Mouse (Mus musculus) embryonic fibroblast, embryonic 13.5 days (primary cell): ENCODE data around the gene Vpreb3. TPM values are rescaled to one million over a fixed set of nuclear protein-coding genes. Genes with fewer than 3 reads are reported as not detected.

Experiments used
- H3K27ac ChIP-seq: 2 replicates; pipeline ENCODE4 v1.5.1; 2012; ENCODE audit warnings: low read length, control low read depth, inconsistent platforms; ENCODE audit not compliant: insufficient read depth
- H3K4me1 ChIP-seq: 2 replicates; pipeline ENCODE4 v1.6.1; 2011; ENCODE audit warnings: low read length; ENCODE audit not compliant: control insufficient read depth, insufficient read depth
- H3K4me3 ChIP-seq: 2 replicates; pipeline ENCODE4 v1.5.1; 2011; ENCODE audit warnings: mild to moderate bottlenecking, control low read depth, low read length; ENCODE audit not compliant: insufficient read depth
- CTCF ChIP-seq: IDR thresholded peaks from 2 replicates; pipeline ENCODE4 v1.5.1; 2011; ENCODE audit warnings: mild to moderate bottlenecking, control low read depth, low read length, moderate library complexity, borderline replicate concordance; ENCODE audit not compliant: insufficient read depth
- POLR2A ChIP-seq: IDR thresholded peaks from 2 replicates; pipeline ENCODE4 v1.6.1; 2011; ENCODE audit warnings: low read depth, mild to moderate bottlenecking, control low read depth, low read length, moderate library complexity
- polyA plus RNA-seq: library from polyadenylated mRNA; stranded (reverse); fragments of >200 nt; gene quantifications from 2 replicates; pipeline ENCODE4 v1.2.4, GENCODE M21; 2011; ENCODE audit warnings: low read depth; ENCODE audit not compliant: missing spikeins, insufficient read length

The Vpreb3 gene
- polyA plus RNA-seq, 1 experiment, result not detected

- H3K4me3 ChIP-seq, result peak overlapping the region; percentile 62
- peaks cover 8% of the 10 kb centered on the region for H3K4me1 ChIP-seq
- no peak overlapping the region for H3K27ac ChIP-seq
- TF ChIP-seq CTCF, result no peak
Measured at GRCm38 (mm10) chr10:75931311-75931710, 11.5 kb upstream of the Vpreb3 start.

- peak overlapping the region; percentile 62 for H3K4me3 ChIP-seq
- TF ChIP-seq POLR2A, result peak; percentile 83
- no peak for TF ChIP-seq CTCF
- H3K4me1 ChIP-seq, result peaks cover 8% of the 10 kb centered on the region
- peak overlapping the region; percentile 14; the same call in 1 of the 2 replicates for H3K27ac ChIP-seq
Measured at GRCm38 (mm10) chr10:75932081-75932678, 10.7 kb upstream of the Vpreb3 start.

GRCm38 (mm10) chr10:75932891-75933290 lies 10.0 kb upstream of the Vpreb3 start, which contains the start of gene Chchd10:
Gene Chchd10, plus strand, starts transcription at chr10:75933130.
- peaks cover 8% of the 10 kb centered on the region for H3K4me1 ChIP-seq
- H3K27ac ChIP-seq, result peak within 1 kb of the TSS; percentile 14; the same call in 1 of the 2 replicates
- TF ChIP-seq POLR2A (no peak), CTCF (no peak)

GRCm38 (mm10) chr10:75934991-75935390 lies 7.9 kb upstream of the Vpreb3 start:
- TF ChIP-seq CTCF, result no peak
- no peak for TF ChIP-seq POLR2A
- Histone ChIP-seq H3K4me1 (peaks cover 5% of the 10 kb centered on the region), H3K27ac (no peak overlapping the region), H3K4me3 (no peak overlapping the region)

More at GRCm38 (mm10) chr10:75932891-75933290, 10.0 kb upstream of the Vpreb3 start, which contains the start of gene Chchd10:
- peak within 1 kb of the TSS; percentile 62 for H3K4me3 ChIP-seq

- Histone ChIP-seq H3K27ac (no peak within 1 kb of the TSS), H3K4me3 (peak within 1 kb of the TSS; percentile 44), H3K4me1 (peaks cover 5% of the 10 kb centered on the region)
- TF ChIP-seq CTCF, result no peak
- TF ChIP-seq POLR2A, result 0 out of 2 replicates have a peak, but pooled peaks have one; percentile 36
Measured at GRCm38 (mm10) chr10:75935680-75936541, 6.9 kb upstream of the Vpreb3 start, which contains the start of gene Mmp11. Gene Mmp11, minus strand, starts transcription at chr10:75936496.

- TF ChIP-seq CTCF, result no peak
- no peak for TF ChIP-seq POLR2A
- H3K4me1 ChIP-seq, result peaks cover 5% of the 10 kb centered on the region
- H3K4me3 ChIP-seq, result no peak overlapping the region
- no peak overlapping the region for H3K27ac ChIP-seq
Measured at GRCm38 (mm10) chr10:75936909-75937667, 5.8 kb upstream of the Vpreb3 start.

GRCm38 (mm10) chr10:75937851-75938643 lies 4.8 kb upstream of the Vpreb3 start:
- Histone ChIP-seq H3K27ac (peak overlapping the region; percentile 77), H3K4me1 (peaks cover 3% of the 10 kb centered on the region), H3K4me3 (no peak overlapping the region)
- TF ChIP-seq POLR2A, result no peak
- no peak for TF ChIP-seq CTCF

- H3K27ac ChIP-seq, result no peak overlapping the region
- no peak overlapping the region for H3K4me3 ChIP-seq
- peaks cover 3% of the 10 kb centered on the region for H3K4me1 ChIP-seq
- no peak for TF ChIP-seq POLR2A
- no peak for TF ChIP-seq CTCF
Measured at GRCm38 (mm10) chr10:75939481-75940234, 3.2 kb upstream of the Vpreb3 start.
